Mouse (Mus musculus) right cerebral cortex, postnatal 14 days (tissue): ENCODE measurements around the gene Gm6763.
"Not testable (repeated sequence)": the region's sequence is repeated elsewhere in the genome, so short reads cannot be mapped to it uniquely, and the experiment has no call there.

Experiments
- DNase-seq: peaks from one replicate; pipeline ENCODE4 v3.0.0; 2022

The Gm6763 gene

GRCm38 (mm10) chr10:104151197-104151596 is at the start of gene Gm6763:
Gene Gm6763, plus strand, starts transcription at chr10:104151497.
- DNase-seq, result not testable (repeated sequence)

- no peak for DNase-seq
Observed at GRCm38 (mm10) chr10:104110044-104110443, 41.3 kb upstream of the Gm6763 start.

GRCm38 (mm10) chr10:104118312-104118711 is 33.0 kb upstream of the Gm6763 start:
- DNase-seq, result no peak

GRCm38 (mm10) chr10:104142687-104143086 is 8.6 kb upstream of the Gm6763 start, which contains the start of gene Gm21293:
Gene Gm21293, plus strand, starts transcription at chr10:104142987.
- DNase-seq, result not testable (repeated sequence)

- DNase-seq, result not testable (repeated sequence)
Observed at GRCm38 (mm10) chr10:104159706-104160105, 8.4 kb downstream of the Gm6763 start, which contains the start of gene Gm8764. Gene Gm8764, plus strand, starts transcription at chr10:104160006.

- DNase-seq, result not testable (repeated sequence)
Observed at GRCm38 (mm10) chr10:104168215-104168614, 16.9 kb downstream of the Gm6763 start, which contains the start of gene Gm21304. Gene Gm21304, plus strand, starts transcription at chr10:104168515.

- DNase-seq, result not testable (repeated sequence)
Observed at GRCm38 (mm10) chr10:104176724-104177123, 25.4 kb downstream of the Gm6763 start, which contains the start of gene Gm21312. Gene Gm21312, plus strand, starts transcription at chr10:104177024.

- DNase-seq, result not testable (repeated sequence)
Observed at GRCm38 (mm10) chr10:104185233-104185632, 33.9 kb downstream of the Gm6763 start, which contains the start of gene Gm20765. Gene Gm20765, plus strand, starts transcription at chr10:104185533.

- not testable (repeated sequence) for DNase-seq
Observed at GRCm38 (mm10) chr10:104193742-104194141, 42.4 kb downstream of the Gm6763 start, which contains the start of gene Gm4340. Gene Gm4340, plus strand, starts transcription at chr10:104194042.
